Mouse (Mus musculus) fibroblast of lung, adult 2 months (primary cell): ENCODE results near the gene 4930415L06Rik.

Experiments used
- DNase-seq: peaks from one replicate; pipeline ENCODE4 v3.0.0-alpha.2; 2011; ENCODE audit warnings: low read depth

Gene 4930415L06Rik

DNA sequence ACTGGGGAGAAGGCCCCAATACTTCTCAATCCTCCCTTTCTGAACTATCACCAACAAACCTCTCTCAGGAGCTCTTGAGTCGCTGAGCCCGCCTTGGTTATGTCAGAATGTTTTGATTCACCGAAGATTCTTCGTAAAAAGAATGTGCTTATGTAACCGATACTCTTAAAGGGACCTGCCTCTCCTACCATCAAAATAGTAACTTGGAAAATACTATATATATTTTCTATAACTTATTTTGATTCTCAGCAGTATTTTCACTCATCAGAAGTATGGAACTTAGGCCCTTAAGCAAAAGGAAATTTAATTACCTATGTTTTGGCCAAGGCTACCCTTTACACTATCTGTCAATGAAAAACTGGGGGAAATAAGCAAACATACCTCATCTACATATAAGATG is at the start of gene 4930415L06Rik:
Gene 4930415L06Rik, minus strand, starts transcription at position 101 of the 400 bp plus-strand sequence.
- no peak for DNase-seq

DNA sequence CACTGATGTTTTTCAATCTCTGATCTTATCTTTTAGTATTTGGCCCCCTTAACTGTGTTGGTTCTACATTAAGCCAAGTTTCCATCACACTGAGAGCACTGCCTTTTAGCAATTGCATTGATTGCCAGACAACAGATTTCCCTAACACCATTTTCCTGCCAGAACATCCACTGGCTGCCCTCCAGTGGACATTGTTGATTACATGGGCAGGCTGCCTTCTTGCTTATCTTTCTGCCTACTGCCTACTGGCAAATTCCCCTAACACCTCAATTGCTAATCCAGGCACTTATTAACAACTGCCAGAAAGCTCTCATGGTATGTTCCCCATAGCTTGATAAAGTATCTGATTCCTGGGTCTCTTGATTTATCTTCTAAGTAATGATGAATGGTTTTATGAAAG is 46.0 kb upstream of the 4930415L06Rik start:
- DNase-seq, result no peak

DNA sequence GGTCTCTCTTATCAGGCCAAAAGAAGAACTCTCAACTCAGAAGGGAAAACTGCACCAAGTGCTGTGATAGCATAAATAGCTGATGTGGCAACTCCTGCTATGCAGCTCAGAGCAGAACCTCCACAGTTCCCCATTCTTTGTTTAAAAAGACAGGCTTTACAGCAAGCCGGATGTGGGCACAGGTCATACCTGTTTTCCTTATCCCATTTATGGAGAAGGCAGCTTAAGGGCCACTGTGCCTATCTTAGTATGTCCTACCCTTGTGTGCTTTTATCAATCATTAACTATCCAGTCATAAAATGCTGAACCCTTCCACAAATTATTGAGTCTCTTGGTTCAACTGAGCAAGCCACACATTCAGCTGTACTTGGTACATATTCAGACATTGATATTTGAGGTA is 27.8 kb downstream of the 4930415L06Rik start:
- no peak for DNase-seq
